Mouse (Mus musculus) kidney, postnatal 10 days (tissue): ENCODE data around the gene Zfp444.
"Not testable (repeated sequence)": the region's sequence is repeated elsewhere in the genome, so short reads cannot be mapped to it uniquely, and the experiment has no call there.

Experiments used
- DNase-seq: peaks from one replicate; pipeline ENCODE4 v3.0.0; 2021; ENCODE audit warnings: mixed read lengths

The Zfp444 gene

DNA sequence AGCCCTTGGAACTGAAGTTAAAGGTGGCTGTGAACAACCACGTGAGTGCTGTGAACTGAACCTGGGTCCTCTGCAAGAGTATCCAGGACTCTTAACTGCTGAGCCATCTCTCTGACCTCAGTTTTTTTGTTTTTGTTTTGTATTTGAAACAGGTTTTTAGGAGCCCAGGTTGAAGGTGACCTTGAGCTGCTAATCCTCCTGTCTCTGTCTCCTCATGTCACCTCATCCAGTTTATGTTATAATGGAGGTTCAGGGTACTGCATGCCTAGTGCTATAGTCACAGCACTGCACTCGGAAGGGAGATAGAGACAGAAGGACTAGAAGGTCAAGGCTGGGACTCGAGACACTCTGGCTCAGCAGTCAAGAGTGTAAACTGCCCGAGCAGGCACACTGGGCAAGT lies 9.9 kb upstream of the Zfp444 start:
- no peak for DNase-seq

DNA sequence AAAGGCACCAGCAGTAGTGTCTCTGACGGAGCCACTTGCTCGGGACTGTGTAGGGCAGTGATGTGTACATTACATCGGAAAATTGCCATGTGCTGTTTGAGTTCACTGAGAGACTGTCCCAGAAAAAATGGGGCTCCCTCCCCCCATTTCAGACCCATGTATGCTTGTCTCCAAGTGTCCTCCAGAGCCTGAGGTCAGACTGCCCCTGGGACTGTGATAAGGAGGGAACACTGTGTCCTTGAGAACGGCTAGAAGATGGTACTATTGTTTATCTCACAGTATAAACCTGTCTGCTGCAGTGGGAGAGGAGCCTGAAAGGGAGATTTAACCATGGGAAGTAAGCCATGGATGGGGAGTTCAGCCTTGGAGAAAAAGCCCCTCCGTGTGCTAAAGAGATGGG lies 7.4 kb upstream of the Zfp444 start:
- DNase-seq, result no peak

DNA sequence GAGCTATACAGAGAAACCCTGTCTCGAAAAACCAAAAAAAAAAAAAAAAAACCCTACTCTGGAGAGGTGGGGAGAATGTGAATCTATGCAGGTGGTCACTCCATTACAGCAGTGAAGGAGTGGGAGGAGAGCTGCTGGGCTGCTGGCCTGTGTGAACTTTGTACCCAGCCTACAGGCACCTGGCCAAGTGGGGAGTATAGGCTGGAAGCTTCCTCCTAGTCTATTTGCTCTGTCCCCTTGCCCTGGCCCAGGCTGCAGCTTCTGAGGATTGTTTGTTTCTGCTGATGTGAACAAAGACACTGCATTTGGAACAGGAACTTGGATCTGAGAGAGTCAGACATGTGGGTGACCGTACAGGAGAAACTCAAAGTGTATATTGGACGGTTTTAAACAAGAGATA lies 2.6 kb upstream of the Zfp444 start:
- peak; percentile 85 for DNase-seq

DNA sequence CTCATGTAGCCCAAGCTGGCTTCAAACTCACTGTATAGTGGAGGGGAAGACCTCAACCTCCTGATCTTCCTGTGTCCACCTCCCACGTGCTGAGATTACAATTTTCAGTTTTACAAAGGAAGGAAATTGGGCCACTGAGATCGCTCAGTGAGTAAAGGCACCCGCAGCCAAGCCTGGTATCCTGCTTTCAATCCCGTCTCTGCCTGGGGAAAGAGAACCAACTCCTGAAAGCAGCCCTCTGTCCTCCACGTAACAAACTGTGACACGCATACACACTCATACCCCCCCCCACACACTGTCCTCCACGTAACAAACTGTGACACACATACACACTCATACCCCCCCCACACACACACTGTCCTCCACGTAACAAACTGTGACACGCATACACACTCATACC lies 1.6 kb upstream of the Zfp444 start:
- DNase-seq, result no peak

DNA sequence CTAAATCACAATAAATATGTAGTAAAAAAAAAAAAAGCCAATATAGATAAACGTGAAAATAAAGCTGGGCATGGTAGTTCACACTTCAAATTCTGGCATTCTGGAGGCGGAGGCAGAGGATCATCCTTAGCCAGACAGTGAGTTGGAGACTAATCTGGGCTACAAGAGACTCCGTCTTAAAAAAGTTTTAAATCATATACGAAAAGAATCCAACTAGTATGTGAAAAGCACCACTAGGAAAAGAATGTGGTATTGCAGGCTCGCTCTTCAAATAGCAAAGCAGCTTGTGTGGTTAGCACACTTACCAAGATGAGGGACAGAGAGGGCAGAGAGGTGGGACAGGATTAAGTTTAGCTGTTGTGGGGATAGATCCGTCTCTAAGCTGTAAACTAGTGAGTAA lies 1.2 kb upstream of the Zfp444 start:
- DNase-seq, result no peak

DNA sequence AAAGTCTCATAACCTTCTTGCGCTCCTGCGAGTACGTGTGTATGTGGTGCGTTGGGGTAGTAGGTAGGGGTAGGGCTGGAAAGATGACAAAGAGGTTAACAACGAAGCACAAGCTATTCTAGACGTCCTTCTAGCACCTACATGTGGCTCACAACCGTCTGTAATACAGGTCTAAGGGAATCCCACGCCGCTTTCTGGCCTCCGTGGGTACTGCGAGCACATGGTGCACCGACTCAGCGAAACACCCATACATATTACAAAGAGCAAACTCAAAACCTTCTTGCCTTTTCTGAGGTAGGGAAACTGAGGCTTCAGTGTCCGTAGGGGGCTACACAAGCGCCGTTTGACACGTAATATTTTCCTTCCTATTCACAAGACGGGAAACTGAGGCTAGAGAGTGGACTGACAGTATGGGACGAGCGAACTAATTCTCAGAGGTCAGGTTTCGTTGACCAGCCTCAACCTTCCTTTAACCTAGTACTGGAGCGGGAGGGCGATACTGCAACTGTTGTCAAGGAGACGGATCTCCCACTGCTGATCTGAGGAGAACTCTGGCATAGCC lies 501 bp upstream of the Zfp444 start:
- peak; percentile 82 for DNase-seq

DNA sequence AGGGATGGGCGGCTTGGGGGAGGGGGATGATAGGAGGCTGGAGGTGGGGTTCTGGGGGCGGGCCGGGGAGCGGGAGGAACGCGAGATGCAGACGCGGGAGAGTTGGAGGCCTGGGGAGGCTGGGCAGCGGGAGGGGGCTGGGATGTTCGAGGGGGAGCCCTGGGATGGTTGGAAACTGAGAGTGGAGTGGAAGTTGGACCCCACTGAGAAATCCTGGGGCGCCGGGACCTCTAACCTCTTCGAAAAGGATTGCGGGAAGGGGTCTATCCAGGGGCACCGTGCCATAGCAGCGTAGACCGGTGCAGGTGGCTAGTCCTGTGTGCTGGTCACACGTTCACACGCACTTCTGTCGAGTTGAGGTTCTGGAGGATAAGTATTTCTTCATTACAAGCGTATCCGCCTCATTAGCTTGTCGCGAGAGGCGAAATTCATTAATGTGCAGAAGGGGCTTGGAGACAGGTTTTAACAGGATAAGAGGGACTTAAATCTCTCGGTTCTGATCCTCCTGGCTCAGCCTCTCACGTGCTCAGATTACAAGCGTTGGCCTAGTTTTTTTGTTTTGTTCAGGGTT lies 733 bp downstream of the Zfp444 start:
- no peak for DNase-seq

DNA sequence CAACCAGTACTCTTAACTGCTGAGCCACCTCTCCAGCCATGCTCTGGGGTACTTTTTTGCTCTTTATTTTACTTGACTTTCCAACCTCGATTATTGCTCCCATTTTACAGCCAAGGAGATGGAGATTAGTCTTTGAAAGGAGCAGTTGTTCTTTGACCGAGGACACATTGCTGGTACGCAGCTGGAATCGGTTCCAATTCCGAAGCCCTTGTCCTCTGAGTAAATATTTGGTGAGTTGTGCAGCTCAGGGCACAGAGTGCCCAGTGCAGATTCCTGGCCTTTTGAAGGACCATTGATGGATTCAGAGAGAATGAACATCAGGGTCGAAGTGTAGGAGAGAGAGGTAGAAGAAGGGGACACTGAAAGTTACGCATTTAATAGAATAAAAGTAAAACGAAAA lies 1.8 kb downstream of the Zfp444 start:
- DNase-seq, result no peak

DNA sequence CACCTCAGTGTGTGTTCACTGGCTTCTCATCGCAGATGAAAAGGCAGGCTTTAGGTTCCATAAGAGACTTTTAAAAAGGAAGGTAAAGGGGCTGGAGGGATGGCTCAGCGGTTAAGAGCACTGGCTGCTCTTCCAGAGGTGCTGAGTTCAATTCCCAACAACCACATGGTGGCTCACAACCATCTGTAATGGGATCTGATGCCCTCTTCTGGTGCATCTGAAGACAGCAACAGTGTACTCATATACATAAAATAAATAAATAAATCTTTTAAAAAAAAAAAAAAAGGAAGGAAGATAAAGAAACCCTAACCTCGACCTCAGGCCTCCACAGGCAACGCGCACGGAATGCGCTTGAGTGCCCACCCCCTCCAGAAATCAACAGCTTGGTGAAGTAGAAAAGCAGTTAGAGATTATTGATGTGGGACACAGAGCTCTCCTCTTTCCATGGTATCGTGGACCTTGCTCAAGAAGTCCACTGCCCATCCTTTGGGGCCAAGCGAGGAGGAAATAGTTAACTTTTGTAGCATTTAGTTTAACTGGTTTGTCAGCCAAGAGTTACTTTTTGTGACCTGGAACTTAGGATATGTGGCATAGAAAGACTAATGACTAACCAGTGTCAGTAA lies 2.5 kb downstream of the Zfp444 start:
- not testable (repeated sequence) for DNase-seq

DNA sequence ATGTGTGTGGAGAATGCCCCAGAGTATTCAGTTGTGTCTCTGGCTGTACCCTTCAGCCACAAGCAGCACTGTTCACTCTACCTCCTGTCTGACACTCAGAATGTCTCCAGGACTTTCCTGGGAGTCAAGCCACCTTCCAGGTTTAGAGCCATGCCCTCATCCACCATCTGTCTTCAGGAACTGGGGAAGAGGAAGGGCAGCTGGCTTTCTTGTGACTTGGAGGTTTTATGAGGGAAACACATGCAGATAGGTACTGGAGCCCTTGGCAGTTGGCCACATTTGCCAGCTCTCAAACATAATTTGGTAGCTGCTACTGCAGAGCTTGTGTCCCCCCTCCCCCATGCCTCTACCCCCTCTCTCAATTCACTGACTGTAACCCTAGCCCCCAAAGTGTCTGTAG lies 7.0 kb downstream of the Zfp444 start:
- no peak for DNase-seq

DNA sequence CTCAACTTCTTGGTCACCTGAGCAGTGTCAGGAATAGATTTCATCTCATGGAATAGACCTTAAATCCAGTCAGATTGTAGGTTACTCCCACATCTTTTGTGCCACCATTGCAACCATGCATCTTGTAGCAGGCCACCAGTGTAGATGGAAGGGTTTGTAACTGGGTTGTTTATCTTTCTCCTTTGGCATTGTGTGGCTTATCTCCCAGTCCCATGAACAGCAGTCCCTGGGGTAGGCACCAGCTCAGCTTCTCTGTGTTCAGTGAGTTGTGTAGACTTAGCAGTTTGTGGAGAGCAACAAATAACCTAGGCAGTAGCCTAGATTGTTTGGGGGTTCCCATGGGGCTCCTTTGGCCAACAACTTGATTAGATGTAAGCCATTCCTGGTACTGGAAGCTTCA lies 10.9 kb downstream of the Zfp444 start:
- no peak for DNase-seq

DNA sequence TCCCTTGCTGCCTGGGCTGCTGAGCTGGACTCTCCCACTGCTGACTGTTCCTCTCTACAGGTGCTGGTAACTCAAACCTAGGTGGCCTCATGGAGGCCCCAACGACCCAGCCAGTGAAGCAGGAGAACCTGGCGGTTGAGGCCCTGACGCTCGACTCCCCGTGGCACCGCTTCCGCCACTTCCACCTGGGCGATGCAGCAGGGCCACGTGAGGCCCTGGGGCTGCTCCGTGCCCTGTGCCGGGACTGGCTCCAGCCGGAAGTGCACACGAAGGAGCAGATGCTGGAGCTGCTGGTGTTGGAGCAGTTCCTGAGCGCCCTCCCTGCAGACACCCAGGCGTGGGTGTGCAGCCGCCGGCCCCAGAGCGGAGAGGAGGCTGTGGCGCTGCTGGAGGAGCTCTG lies 11.8 kb downstream of the Zfp444 start:
- peak; percentile 21 for DNase-seq

DNA sequence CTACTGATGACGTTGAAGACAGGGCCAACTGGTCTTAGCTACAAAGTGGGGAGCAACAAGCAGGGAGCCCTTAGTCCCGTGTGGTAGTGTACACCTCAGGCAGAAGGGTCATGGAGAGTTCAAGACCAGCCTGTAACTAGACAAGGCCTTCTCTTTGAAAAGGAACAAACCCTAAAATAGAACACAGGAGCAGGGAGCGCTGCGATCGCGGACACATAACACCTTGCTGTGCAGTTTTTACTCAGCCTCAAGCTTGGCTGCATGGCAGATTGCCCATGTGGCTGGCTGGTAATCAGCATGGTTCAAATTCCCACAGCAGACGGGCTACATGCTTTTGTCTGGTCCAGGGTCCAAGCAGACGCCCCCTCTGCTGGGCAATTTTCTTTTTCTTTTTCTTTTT lies 12.5 kb downstream of the Zfp444 start:
- peak; percentile 63 for DNase-seq

DNA sequence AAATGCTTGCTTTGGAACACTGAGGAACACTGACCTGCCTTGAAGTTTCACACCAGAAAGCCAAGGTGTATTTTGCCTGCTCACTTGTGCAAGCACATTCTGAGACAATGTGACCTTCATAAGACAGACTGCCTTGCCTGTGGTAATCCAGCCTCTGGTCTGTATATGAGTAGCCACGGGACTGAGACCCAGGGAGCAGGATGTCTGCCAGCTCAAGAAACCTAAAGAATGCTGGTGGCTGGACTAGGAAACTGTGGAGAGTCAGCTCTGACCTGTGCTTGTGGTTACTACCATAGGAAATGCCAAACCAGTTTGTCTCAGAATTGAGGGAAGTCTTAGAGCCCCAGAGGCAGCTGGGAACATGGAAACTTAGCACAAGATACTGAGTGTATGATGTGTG lies 13.4 kb downstream of the Zfp444 start:
- DNase-seq, result no peak

DNA sequence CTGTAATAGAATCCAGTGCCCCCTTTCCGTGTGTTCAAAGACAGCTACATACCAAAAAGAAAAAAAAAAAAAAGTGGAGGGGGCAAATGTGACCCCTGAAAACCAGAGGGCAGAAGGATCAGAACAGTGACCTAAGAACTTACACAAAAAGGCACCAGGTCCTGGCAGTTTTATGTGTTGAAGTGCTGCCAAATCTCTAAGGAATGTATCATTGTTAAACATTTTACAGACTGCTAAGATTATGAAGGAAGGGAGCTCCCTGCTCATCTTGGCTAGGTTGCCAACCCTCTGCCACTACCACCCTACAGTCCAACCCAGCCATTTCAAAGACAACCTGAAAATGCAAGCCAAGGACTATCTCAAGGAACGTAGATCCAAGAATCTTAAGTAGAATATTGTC lies 14.2 kb downstream of the Zfp444 start:
- no peak for DNase-seq

DNA sequence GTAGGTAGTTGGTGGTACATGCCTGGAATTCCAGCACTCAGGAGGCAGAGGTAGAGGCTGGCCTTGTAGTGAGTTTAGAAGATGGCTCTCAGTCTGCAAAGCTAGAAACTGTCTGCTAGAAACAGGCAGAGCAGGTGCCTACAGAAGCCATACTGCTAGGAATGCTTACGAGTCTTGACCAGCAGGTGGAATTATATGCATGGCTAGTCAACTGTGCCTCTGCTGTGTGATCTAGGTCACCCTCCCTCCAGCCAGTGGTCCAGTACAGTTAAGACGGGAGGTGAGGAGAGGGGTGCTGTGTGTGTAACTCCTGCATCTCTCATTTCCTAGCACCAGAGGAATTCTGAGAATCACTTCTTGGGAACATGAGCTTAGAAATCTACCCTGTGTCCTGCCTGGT lies 14.7 kb downstream of the Zfp444 start:
- no peak for DNase-seq

DNA sequence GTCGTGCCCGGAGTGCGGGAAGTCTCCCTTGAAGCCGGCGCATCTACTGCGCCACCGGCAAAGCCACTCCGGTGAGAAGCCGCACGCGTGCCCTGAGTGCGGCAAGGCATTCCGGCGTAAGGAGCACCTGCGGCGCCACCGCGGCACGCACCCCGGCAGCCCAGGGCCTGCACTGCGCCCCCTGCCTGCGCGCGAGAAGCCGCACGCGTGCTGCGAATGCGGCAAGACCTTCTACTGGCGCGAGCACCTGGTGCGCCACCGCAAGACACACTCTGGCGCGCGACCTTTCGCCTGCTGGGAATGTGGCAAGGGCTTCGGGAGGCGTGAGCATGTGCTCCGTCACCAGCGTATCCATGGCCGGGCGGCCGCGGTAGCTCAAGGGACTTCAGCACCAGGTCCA lies 17.5 kb downstream of the Zfp444 start:
- no peak for DNase-seq

DNA sequence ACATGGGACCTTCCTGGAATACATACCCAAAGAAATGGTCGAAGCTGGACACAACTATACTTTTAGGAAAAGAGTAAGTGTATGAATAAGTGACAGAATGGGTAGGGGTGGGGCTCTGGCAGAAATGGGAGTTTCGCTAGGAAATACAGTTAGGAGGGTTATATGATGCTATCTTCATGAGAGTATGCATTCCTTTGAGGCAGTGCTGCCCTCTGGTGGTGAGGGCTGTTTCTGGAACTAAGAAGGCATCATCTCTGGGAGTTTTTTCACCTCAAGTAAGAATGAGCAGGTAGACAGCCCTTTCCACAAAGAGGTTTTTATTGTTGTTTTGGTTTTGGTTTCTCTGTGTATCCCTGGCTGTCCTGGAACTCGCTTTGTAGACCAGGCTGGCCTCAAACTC lies 19.4 kb downstream of the Zfp444 start:
- peak; percentile 92 for DNase-seq

DNA sequence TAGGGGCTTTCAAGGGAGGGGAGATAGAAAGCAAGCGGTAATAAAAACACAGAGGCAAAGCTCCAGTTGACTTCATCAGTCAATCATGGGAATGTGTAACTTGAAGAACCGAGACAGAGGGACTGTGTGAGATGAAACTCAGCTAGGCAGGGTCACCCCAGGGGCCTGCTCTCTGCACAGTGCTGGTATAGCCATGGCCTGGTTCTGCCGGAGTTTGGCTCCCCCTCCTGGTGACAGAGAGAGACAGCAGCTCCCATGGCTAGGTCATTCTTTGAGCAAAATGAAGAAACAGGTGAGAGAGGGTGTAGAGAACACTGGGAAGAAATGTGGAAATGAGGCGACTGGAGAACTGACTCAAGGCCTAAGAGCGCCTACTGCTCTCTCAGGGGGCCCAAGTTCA lies 22.1 kb downstream of the Zfp444 start:
- peak; percentile 79 for DNase-seq

DNA sequence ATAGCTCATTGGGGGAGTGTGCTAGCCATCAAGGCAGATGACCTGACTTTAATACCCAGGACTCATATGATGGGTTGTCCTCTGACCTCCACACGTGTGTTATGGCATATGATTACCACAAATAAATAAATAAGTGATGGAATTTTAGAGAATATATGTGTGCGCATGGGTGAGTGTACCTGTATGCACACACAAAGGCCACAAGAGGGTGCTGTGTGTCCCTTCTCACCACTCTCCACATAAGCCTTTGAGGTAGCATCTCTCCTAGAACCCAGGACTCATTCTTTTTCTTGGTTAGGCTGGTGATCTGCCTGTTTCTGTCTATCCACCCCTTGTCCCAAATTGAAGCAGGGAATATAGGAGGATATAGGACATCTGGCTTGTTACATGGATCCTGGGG lies 23.8 kb downstream of the Zfp444 start:
- DNase-seq, result no peak

DNA sequence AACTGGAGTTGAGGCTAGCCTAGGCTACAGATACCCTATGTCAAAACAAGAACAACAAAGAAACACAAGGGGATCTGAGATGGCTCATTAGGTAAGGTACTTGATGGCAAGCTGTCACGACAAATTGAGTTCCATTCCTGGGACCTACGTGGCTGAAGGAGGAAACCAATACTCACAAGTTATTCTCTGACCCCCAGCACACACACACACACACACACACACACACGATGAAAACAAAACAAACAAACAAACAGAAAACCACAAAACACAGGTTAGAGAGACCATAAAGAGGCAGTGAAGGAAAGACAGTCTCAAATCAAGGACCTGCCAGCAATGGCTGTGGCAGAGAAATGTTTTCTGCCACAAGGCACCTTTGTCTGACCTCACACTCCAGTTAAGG lies 24.8 kb downstream of the Zfp444 start, which contains the start of gene Galp:
Gene Galp (plus strand): TSS at position 301 of the 400 bp plus-strand sequence.
- DNase-seq, result no peak

DNA sequence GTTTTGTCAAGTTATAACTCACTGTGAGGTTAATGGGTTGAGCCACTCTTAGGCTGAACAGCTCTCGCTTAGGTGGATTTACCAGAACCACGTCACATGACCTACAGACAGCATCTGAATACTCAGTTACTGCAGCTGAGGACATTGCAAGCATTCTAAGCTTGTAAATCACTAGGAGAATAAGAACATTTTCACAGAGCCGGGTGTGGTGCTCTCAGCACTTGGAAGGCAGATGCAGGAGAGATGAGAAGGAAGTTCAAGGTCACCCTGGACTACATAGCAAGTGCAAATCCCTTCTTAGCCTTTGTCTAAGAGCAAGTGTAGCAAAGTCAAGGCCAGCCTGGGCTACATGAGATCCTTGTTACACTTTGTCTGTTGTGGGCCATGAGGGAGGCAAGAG lies 32.2 kb downstream of the Zfp444 start:
- DNase-seq, result no peak

DNA sequence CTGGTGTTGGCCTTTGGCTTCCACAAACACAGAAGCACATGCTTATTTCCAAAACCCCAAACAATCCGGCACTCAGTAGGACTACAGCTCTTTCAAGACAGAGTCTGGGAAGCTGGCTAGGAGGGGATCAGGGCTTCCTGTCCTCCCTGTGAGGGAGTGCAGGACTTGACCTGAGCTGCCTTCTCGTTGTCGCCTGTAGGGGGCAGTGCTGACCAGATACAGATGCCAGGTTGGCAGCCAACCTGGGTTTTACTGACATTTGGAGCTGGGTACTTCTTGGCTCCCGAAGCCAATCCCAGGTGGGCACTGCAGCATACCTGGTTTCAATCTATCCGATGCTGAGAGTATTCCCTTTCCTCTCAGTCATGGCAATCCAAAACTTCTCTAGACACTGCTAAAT lies 41.1 kb downstream of the Zfp444 start:
- peak; percentile 34 for DNase-seq

DNA sequence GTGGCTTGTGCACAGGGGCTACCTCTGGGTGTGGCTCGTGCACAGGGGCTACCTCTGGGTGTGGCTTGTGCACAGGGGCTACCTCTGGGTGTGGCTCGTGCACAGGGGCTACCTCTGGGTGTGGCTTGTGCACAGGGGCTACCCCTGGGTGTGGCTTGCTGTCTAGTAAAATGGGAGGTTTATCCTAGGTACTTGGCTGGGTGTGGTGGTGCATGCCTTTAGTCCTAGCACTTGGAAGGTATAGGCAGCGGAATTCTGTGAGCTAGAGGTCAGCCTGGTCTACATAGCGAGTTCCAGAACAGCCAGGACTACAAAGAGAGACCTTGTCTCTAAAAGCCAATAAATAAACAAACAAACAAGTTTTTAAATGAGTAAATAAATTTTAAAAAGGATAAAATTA lies 42.7 kb downstream of the Zfp444 start:
- not testable (repeated sequence) for DNase-seq

DNA sequence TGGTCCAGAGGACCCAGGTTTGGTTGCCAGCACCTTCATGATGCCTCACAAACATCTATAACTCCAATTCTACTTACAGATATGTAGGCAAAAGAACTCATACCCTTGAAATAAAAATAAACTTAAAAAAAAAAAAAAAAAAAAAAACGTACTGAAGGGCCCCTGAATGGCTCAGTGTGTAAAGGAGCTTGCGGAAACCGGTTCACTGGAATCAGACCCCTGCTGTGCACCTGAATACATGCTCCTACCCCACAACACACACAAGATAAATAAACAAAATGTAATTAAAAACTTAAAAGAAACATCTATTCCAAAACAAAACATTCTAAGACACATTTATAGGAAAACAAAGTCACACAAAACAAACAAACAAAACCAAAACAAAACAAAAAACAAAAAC lies 48.1 kb downstream of the Zfp444 start:
- DNase-seq, result no peak
